Mouse (Mus musculus) lung, postnatal 0 days (tissue): ENCODE data around the gene Fli1. TPM values are rescaled to one million over a fixed set of nuclear protein-coding genes. Genes with fewer than 3 reads are reported as not detected.
A peak's percentile ranks its signal among the peaks of the same experiment; 100 is the strongest.

Experiments used
- ATAC-seq: fragments of 200-750 bp; cut with Nextera tagmentation; 2 replicates; pipeline ENCODE4 v1.8.0; 2017; ENCODE audit warnings: moderate library complexity
- DNase-seq: peaks from one replicate; pipeline ENCODE4 v3.0.0-alpha.2; 2016; ENCODE audit warnings: low spot score
- H3K27ac ChIP-seq: fragments of 300-500 bp; sonication (generic); 2 replicates; pipeline ENCODE4 v1.5.1; 2014; ENCODE audit warnings: antibody characterized with exemption, mild to moderate bottlenecking, low read length, mixed read lengths
- H3K27me3 ChIP-seq: fragments of 300-500 bp; sonication (generic); replicated peaks from 2 replicates; pipeline ENCODE4 v1.6.1; 2014; ENCODE audit warnings: low read length, mixed read lengths; ENCODE audit not compliant: insufficient read depth
- H3K36me3 ChIP-seq: fragments of 300-500 bp; sonication (generic); 2 replicates; pipeline ENCODE4 v1.6.1; 2014; ENCODE audit warnings: low read length, mixed read lengths; ENCODE audit not compliant: insufficient read depth
- H3K4me1 ChIP-seq: fragments of 300-500 bp; sonication (generic); 2 replicates; pipeline ENCODE4 v1.6.1; 2014; ENCODE audit warnings: antibody characterized with exemption, low read depth, low read length, mixed read lengths; ENCODE audit not compliant: insufficient read depth
- H3K4me2 ChIP-seq: fragments of 300-500 bp; sonication (generic); replicated peaks from 2 replicates; pipeline ENCODE4 v1.6.1; 2014; ENCODE audit warnings: low read depth, mild to moderate bottlenecking, low read length, moderate library complexity, mixed read lengths
- H3K4me3 ChIP-seq: fragments of 300-500 bp; sonication (generic); 2 replicates; pipeline ENCODE4 v1.5.1; 2014; ENCODE audit warnings: low read depth, low read length
- H3K9ac ChIP-seq: fragments of 300-500 bp; sonication (generic); replicated peaks from 2 replicates; pipeline ENCODE4 v1.6.1; 2014; ENCODE audit warnings: low read depth, mild to moderate bottlenecking
- H3K9me3 ChIP-seq: fragments of 300-500 bp; sonication (generic); 2 replicates; pipeline ENCODE4 v1.6.1; 2016; ENCODE audit warnings: low read length, mixed read lengths
- CTCF ChIP-seq: IDR thresholded peaks from 2 replicates; pipeline ENCODE4 v1.5.1; 2016; ENCODE audit warnings: antibody characterized with exemption, mild to moderate bottlenecking
- EP300 ChIP-seq: IDR thresholded peaks from 2 replicates; pipeline ENCODE4 v1.6.1; 2016; ENCODE audit warnings: antibody characterized with exemption, mild to moderate bottlenecking, control low read depth
- WGBS: fragments of 180-500 bp; shearing (Covaris S2); extraction: QIAGEN DNeasy Blood & Tissue Kit; methylation state at CpG from one replicate; pipeline ENCODE4 v1.1.7; 2014; 5-methylcytosine and 5-hydroxymethylcytosine counted together
- polyA plus RNA-seq: library from polyadenylated mRNA; unstranded; fragments of >200 nt; fragmentation: Nextera tagmentation; extraction: Ambion mirVana; gene quantifications from 2 replicates; pipeline ENCODE4 v1.2.1, GENCODE M21; 2015

Gene Fli1
- polyA plus RNA-seq, 1 experiment from 2014 or later = 21.1 TPM

GRCm38 (mm10) chr9:32502256-32503010 lies 40.2 kb downstream of the Fli1 start:
- TF ChIP-seq EP300 (no peak), CTCF (no peak)
- Histone ChIP-seq H3K36me3 (no peaks in the 10 kb centered on the region), H3K4me3 (no peak overlapping the region), H3K27me3 (no peaks in the 10 kb centered on the region), H3K9ac (no peak overlapping the region), H3K4me1 (peaks cover 5% of the 10 kb centered on the region; the same call in 1 of the 2 replicates), H3K4me2 (no peak overlapping the region), H3K27ac (no peak overlapping the region), H3K9me3 (no peaks in the 10 kb centered on the region)
- 72% methylated on average over 11 of the region's 11 CpGs for WGBS
- ATAC-seq = no peak
- DNase-seq = no peak

GRCm38 (mm10) chr9:32500886-32501285 lies 41.8 kb downstream of the Fli1 start:
- DNase-seq = no peak

GRCm38 (mm10) chr9:32500063-32500462 lies 42.6 kb downstream of the Fli1 start:
- DNase-seq (no peak), ATAC-seq (no peak)
- 67% methylated on average over 5 of the region's 5 CpGs for WGBS
- Histone ChIP-seq H3K9me3 (no peaks in the 10 kb centered on the region), H3K9ac (no peak overlapping the region), H3K27me3 (no peaks in the 10 kb centered on the region), H3K36me3 (no peaks in the 10 kb centered on the region), H3K27ac (no peak overlapping the region), H3K4me3 (no peak overlapping the region), H3K4me1 (peaks cover 5% of the 10 kb centered on the region; the same call in 1 of the 2 replicates), H3K4me2 (no peak overlapping the region)
- TF ChIP-seq EP300 (no peak), CTCF (no peak)

More at GRCm38 (mm10) chr9:32500886-32501285, 41.8 kb downstream of the Fli1 start:
- no peak overlapping the region for H3K27ac ChIP-seq
- H3K36me3 ChIP-seq = no peaks in the 10 kb centered on the region
- H3K4me2 ChIP-seq = no peak overlapping the region
- WGBS = 79% methylated on average over 8 of the region's 8 CpGs
- H3K27me3 ChIP-seq = no peaks in the 10 kb centered on the region
- TF ChIP-seq CTCF = no peak
- TF ChIP-seq EP300 = no peak
- peaks cover 5% of the 10 kb centered on the region; the same call in 1 of the 2 replicates for H3K4me1 ChIP-seq
- no peak overlapping the region for H3K4me3 ChIP-seq
- ATAC-seq = peak; percentile 16; the same call in 1 of the 2 replicates
- H3K9ac ChIP-seq = no peak overlapping the region
- no peaks in the 10 kb centered on the region for H3K9me3 ChIP-seq

- H3K4me3 ChIP-seq = no peak overlapping the region
- no peak overlapping the region for H3K4me2 ChIP-seq
- H3K4me1 ChIP-seq = peaks cover 5% of the 10 kb centered on the region; the same call in 1 of the 2 replicates
- no peak for TF ChIP-seq EP300
- no peak for TF ChIP-seq CTCF
- peak; percentile 42 for DNase-seq
- no peaks in the 10 kb centered on the region for H3K9me3 ChIP-seq
- no peaks in the 10 kb centered on the region for H3K27me3 ChIP-seq
- no peaks in the 10 kb centered on the region for H3K36me3 ChIP-seq
- no peak overlapping the region for H3K27ac ChIP-seq
- no peak; the same call in 1 of the 2 replicates for ATAC-seq
- 44% methylated on average over 6 of the region's 6 CpGs for WGBS
- no peak overlapping the region for H3K9ac ChIP-seq
Observed at GRCm38 (mm10) chr9:32499469-32499868, 43.2 kb downstream of the Fli1 start.

GRCm38 (mm10) chr9:32495643-32495997 lies 47.0 kb downstream of the Fli1 start:
- Histone ChIP-seq H3K4me1 (peaks cover 5% of the 10 kb centered on the region; the same call in 1 of the 2 replicates), H3K36me3 (no peaks in the 10 kb centered on the region), H3K27me3 (no peaks in the 10 kb centered on the region), H3K4me3 (no peak overlapping the region), H3K4me2 (no peak overlapping the region), H3K9ac (no peak overlapping the region), H3K9me3 (no peaks in the 10 kb centered on the region), H3K27ac (no peak overlapping the region)
- no peak for DNase-seq
- no peak for TF ChIP-seq EP300
- ATAC-seq = no peak
- WGBS = 51% methylated on average over 7 of the region's 7 CpGs

- H3K27ac ChIP-seq = no peak overlapping the region
- H3K4me3 ChIP-seq = no peak overlapping the region
- TF ChIP-seq CTCF = no peak
- no peak for TF ChIP-seq EP300
- DNase-seq = no peak
- no peak for ATAC-seq
- peaks cover 5% of the 10 kb centered on the region; the same call in 1 of the 2 replicates for H3K4me1 ChIP-seq
- H3K36me3 ChIP-seq = no peaks in the 10 kb centered on the region
- no peaks in the 10 kb centered on the region for H3K27me3 ChIP-seq
- H3K9ac ChIP-seq = no peak overlapping the region
- H3K4me2 ChIP-seq = no peak overlapping the region
- 36% methylated on average over 7 of the region's 8 CpGs for WGBS
- no peaks in the 10 kb centered on the region for H3K9me3 ChIP-seq
Observed at GRCm38 (mm10) chr9:32494891-32495642, 47.6 kb downstream of the Fli1 start.
